Mouse (Mus musculus) 416B (cell line): Measurements from ENCODE around the gene Zmat3.

Experiments
- DNase-seq: peaks from one replicate; pipeline ENCODE4 v3.0.0; 2011; ENCODE audit warnings: low read depth

Zmat3 gene

GRCm38 (mm10) chr3:32365546-32366245, at the start of gene Zmat3:
Gene Zmat3 (minus strand): TSS chr3:32366014.
- DNase-seq: peak; percentile 80

GRCm38 (mm10) chr3:32414381-32414780, 48.6 kb upstream of the Zmat3 start:
- no peak for DNase-seq

- no peak for DNase-seq
Measured at GRCm38 (mm10) chr3:32412502-32413044, 46.8 kb upstream of the Zmat3 start.

GRCm38 (mm10) chr3:32408811-32409273, 43.0 kb upstream of the Zmat3 start:
- peak; percentile 94 for DNase-seq

- DNase-seq: no peak
Measured at GRCm38 (mm10) chr3:32406804-32407203, 41.0 kb upstream of the Zmat3 start.

- DNase-seq: no peak
Measured at GRCm38 (mm10) chr3:32405699-32406098, 39.9 kb upstream of the Zmat3 start.

GRCm38 (mm10) chr3:32402990-32403885, 37.4 kb upstream of the Zmat3 start:
- no peak for DNase-seq

GRCm38 (mm10) chr3:32401591-32401990, 35.8 kb upstream of the Zmat3 start:
- no peak for DNase-seq

- DNase-seq: no peak
Measured at GRCm38 (mm10) chr3:32399931-32400330, 34.1 kb upstream of the Zmat3 start.

- DNase-seq: no peak
Measured at GRCm38 (mm10) chr3:32399381-32399780, 33.6 kb upstream of the Zmat3 start.

- no peak for DNase-seq
Measured at GRCm38 (mm10) chr3:32398623-32399022, 32.8 kb upstream of the Zmat3 start.

- DNase-seq: no peak
Measured at GRCm38 (mm10) chr3:32398175-32398538, 32.3 kb upstream of the Zmat3 start.

GRCm38 (mm10) chr3:32397461-32398174, 31.8 kb upstream of the Zmat3 start, which contains the start of gene Pik3ca:
Gene Pik3ca (plus strand): TSS chr3:32397671.
- peak; percentile 45 for DNase-seq

- peak; percentile 99 for DNase-seq
Measured at GRCm38 (mm10) chr3:32396794-32397460, 31.1 kb upstream of the Zmat3 start.

- peak; percentile 77 for DNase-seq
Measured at GRCm38 (mm10) chr3:32395771-32396551, 30.1 kb upstream of the Zmat3 start.

GRCm38 (mm10) chr3:32393986-32394385, 28.2 kb upstream of the Zmat3 start:
- DNase-seq: no peak

- DNase-seq: no peak
Measured at GRCm38 (mm10) chr3:32392841-32393240, 27.0 kb upstream of the Zmat3 start.

- no peak for DNase-seq
Measured at GRCm38 (mm10) chr3:32381556-32381955, 15.7 kb upstream of the Zmat3 start.

- DNase-seq: peak; percentile 66
Measured at GRCm38 (mm10) chr3:32379891-32380290, 14.1 kb upstream of the Zmat3 start.

- DNase-seq: no peak
Measured at GRCm38 (mm10) chr3:32373236-32373635, 7.4 kb upstream of the Zmat3 start.

- DNase-seq: no peak
Measured at GRCm38 (mm10) chr3:32372470-32372869, 6.7 kb upstream of the Zmat3 start.
